Mouse (Mus musculus): Measurements from ENCODE around the gene Fam198b.

The Fam198b gene

DNA sequence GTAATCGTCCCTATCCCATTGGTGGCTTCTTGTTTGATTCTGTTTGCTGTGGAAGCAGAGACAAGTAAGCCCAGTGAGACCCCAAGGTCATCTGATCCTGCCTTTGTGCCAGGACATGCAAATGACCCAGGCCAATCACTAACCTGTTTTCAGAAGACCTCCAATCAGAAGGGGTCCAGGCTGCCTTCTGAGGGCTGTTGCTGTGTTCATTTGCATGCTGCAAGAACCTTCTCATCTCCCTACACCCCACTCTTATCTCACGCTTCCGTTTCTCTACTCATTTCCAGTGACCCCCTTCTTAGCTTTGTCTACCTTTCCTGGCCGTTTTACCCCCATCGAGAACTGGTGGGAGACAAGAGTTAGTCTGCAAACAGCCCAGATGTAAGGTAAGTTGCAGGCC lies at the start of gene Fam198b:
TSS of gene Fam198b (plus strand) at position 229 of the 400 bp plus-strand sequence.
- DNase-seq (ENCODE audit: low spot score): no peak

DNA sequence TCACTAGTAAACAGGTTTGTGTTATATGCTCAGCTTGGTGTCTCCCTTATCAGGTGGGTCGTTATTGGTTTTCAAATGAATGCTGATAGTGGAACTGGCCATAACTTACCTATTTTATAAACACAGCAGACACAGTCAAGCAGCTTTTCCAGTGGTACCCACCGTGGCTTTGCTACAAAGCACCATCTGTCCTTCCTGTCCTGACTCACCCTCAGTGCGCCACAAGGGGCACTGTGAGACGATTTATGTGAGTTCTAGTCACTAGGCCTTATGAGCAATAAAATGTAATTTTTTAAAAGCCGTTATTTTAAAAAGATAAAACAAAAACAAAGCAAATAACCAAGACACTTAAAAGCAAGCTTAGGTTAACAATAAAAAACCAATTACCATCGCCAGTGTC lies 45.6 kb upstream of the Fam198b start:
- no peak for DNase-seq (ENCODE audit: low spot score)

DNA sequence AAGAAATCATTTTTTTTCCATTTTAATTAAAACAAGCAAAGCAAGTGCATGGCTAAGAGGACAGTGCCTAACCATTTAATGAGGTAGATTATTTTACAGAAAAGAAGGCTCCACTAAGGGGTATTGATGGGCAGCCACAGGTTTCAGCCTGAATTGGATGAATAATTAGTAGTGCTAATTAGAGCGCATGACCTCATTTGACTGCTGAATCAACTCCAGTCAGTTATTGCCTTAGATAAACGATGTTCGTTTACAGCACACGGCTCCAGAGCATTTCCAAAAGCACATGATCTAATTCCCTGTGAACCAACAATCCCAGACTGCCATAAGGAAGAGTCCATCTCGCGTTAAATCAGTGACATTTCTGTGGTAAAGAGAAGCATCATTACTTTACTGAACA lies 42.9 kb upstream of the Fam198b start:
- no peak for DNase-seq (ENCODE audit: low spot score)

DNA sequence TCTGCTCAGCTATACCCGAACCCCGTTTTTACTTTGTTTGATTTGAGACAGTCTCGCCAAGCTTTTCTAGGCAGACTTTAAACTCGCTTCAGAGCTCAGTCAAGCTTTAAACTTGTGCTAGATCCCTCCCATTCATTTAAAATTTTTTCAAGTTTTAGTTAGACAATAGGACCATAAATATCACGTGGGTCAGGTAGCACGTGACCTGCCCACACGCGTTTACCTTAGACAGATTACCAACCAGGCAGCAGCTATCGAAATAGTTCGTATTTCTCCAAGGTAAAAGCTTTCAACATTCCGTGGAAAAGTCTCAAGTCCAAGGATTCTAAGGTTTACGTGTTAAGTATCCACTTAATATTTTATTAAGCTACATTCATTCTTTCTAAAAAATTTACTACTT lies 42.2 kb upstream of the Fam198b start:
- peak; percentile 33 for DNase-seq (ENCODE audit: low spot score)

DNA sequence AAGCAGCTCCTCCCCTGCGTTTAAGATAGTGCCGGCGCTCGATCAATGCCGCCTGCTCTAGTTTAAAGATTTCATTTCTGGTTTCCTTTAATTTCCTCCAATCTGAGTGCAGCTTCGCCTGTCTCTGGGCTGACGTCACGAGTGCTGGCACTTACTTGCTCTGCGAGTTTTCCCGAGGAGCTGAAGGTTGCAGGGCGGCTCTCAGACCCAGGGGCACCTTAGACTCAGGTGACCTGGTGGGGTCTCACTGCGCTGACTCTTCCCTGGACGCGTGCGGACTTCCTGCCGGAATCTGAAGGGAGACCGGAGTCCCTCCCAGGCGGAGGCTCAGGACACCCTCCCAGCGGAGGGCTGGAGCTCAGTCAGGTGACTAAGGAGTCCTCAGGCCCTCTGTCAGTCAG lies 41.7 kb upstream of the Fam198b start:
- peak; percentile 49 for DNase-seq (ENCODE audit: low spot score)

DNA sequence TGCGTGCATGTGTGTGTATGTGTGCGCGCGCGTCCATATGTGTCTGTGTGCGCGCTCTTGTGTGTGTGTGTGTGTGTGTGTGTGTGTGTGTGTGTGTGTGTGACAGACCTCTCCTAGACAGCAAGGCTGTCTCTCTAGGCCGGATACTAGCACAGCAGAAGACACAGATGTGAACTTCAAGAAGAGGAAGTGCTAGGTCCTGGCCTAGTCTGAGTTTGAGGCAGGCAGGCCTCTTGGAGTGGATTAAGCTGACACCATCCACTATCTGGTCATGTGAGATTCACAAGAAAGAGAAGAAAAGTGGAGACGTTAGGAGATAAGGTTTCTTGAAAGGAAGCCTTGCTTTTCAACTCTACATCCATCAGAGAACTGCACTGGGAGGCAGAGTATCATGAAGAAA lies 40.3 kb upstream of the Fam198b start:
- DNase-seq (ENCODE audit: low spot score): no peak

DNA sequence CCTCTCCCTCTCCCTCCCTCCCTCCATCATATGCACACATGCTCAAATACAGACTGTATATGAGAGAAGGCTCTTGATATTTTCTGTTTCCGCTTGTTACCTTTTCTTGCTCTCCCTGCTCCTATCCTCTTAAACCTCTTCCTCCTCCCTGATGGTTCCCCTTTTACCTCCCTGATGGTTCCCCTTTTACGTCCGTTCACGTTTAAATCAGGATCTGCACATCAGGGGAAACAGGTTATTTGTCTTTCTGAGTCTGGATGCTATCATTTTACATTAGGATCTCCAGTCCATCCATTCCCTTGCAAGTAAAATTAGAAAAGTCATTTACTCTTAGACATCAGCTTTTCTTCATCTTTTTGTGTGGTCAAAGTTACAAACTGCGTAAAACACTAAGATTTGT lies 37.7 kb upstream of the Fam198b start:
- DNase-seq (ENCODE audit: low spot score): no peak

DNA sequence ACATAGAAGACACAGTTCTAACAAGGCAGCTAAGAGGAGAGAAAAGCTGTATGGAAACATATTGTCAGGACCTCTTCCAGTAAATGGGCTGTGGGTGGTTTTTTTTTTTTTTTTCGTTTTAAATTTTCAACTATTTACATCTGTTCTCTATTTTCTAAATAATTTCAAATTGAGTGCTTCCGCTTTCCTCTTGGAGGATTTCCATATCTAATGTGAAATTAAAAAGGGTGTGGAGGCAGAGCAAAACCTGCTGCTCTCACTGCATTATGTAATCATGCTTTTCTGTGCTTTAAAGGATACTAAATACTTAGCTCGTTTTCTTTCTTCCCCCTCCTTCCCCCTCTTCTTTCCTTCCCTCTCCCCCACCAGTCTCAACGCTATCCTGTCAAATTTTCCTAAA lies 35.5 kb upstream of the Fam198b start:
- DNase-seq (ENCODE audit: low spot score): no peak

DNA sequence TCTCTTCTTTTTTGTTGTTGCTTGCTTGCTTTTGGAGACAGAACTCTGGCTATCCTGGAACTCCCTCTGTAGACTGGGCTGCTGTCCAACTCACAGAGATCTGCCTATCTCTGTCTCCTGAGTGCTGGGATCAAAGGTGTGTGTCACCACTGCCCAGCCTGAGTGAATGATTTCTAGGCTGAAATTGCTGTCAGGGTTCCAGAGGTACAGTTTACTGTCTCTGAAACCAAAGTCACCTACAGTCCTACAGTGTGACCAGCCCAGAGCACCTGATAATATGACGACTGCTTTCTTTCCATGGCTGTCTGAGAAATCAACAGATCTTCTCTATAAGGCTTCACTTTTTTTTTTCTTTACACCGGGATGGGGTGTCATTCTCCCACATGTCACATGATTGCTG lies 34.7 kb upstream of the Fam198b start:
- no peak for DNase-seq (ENCODE audit: low spot score)

DNA sequence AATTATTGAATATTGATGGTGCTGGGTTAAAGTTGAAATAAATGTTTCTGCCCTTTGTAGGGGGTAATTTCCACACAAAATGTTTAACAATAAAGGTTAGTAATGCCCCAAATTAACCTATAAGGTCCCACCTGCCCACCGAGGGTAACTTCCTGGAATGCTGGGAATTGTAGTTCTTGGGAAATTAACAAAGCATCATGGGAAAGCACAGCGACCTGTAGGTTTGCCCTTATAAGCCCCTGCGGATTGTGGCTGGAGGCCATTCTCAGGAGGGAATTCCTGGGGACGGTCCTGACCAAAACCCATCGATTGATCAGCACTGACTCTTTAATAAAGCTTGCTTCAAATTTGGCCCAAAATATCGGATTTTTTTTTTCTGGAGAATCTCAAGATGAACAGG lies 33.7 kb upstream of the Fam198b start:
- DNase-seq (ENCODE audit: low spot score): no peak

DNA sequence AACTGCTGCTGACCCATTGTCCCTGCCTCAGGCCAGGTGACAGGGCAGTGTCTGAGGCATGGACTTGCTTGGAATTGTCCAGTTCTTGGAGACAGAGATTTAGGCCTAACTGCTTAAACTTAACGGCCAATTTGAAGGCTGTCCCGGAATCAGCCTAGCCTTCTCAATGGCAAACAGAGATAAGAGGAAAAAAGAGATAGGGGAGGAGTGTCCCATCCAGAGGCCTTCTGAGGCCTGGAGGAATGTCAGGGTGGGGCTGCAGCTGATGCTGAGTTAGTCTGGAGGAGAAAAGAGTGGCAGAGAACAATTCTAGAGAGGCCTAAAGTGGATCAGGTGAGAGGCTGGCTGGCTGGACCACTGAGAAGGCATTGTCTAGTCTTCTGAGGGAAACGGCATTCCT lies 32.2 kb upstream of the Fam198b start:
- DNase-seq (ENCODE audit: low spot score): no peak

DNA sequence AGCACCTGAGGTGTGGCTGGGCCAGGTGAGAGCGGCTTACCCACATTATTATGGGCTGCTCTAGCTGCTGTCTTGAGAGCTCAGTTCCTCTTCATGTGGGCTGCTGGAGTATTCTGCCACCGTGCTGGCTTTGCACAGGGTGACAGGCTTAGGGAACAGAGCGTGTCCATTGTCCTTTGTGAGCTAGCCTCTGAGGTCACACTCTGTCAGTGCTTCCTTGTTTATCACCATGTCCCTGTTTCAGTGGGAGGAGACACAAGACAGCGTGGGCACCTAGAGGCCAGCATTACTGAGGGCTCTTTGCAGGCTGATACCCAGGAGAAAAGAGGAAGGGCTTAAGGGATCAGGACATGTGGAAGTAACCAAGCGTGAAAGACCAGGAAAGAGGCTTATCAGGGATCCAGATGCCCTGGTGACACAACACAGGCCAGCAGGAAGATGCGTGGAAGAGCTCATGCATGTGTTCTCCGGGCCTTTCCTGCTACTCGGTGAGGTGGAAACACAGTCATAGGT lies 31.6 kb upstream of the Fam198b start, which contains the start of gene Tmem144:
TSS of gene Tmem144 (minus strand) at position 120 of the 513 bp plus-strand sequence.
- DNase-seq (ENCODE audit: low spot score): no peak

DNA sequence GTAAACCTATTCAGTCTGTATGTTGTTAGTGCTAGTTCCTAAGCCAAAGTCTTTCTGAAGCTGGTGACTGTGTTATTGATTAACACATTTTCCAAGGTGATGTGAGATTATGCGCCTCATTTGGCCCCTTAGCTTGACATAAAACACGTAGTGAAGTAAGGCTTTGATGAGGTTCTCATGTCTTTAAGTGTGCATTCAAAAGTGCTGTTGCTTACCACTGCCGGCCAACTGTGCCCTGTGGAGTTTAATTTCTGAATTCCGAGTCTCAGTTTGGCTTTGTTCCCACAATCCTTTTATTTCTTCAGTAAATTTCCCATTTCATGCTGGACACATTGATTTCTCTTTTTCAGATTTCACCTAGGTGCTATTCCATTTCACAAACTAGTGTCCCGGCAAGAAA lies 26.6 kb upstream of the Fam198b start:
- no peak for DNase-seq (ENCODE audit: low spot score)

DNA sequence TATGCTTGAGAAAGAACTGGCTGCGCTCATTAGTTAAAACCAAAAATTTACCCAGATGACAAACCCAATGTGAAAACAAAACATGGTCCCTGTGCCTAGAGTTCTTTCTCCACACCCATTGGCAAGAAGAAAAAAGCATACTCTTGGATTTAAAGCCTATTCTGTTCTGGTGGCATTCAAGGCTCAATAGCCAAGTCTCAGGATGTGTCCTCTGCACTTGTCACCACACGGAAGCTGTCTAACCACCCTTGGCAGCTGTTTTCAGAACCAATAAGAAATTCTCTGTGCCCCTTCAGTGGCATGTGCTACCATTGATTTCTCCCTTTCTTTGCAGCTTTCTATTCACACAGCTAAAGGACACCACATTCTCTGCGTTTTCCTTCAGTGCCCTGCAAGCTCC lies 26.1 kb upstream of the Fam198b start:
- DNase-seq (ENCODE audit: low spot score): no peak

DNA sequence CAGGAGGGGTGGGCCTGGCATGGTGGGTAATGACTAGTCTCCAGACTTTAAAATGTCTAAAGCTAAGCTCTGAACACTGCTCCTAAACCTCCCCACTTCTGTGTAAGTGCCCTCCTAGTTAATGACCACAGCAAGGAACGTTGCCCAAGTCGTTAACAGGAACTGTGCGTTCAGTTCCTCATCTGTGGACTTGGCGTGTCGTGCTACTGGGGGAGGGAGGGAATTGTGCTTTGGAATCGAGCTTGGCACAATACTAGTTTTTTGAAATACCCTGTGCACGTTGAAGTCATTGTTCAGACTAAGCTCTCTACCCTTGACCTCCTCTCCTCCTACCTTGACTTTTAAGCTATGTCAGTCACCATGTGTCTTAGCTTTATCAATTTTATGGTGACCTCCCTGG lies 19.5 kb upstream of the Fam198b start:
- DNase-seq (ENCODE audit: low spot score): no peak

DNA sequence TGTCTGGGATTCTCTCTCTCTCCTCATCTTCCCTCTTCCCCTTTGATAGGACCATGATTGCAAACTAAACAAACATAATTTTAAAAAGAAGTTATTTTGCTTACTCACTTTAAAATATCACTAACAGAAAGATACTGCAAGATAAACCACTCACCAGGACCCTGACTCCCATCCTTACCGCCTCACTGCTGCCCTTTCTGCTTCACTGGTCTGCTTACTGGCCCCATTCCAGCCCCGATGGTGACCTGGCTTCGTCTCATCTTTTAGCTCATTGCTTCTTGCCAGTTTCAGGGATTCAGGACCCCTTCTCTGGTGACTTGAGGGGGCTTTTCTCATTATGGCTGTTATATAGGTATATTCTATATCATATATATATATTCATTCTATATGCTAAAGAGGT lies 18.2 kb upstream of the Fam198b start:
- DNase-seq (ENCODE audit: low spot score): no peak

DNA sequence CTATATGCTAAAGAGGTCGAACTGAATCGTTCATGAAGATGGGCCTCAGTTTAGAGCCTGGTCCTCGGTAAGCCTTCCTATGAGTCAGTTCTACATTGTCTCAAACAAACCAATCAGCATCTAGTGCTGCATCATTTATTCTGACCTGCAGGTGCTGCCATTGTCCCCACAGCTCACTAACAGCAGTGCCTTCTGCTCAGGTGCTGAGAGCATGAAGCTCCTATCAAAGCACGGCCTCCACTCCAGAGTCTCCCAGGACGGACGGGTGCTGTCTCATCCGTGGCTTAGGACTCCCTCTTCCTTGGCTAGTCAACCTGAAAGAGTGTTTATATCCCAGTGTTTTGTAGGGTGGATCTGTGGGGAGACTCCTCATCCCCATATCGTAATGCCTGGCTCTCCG lies 17.8 kb upstream of the Fam198b start:
- no peak for DNase-seq (ENCODE audit: low spot score)

DNA sequence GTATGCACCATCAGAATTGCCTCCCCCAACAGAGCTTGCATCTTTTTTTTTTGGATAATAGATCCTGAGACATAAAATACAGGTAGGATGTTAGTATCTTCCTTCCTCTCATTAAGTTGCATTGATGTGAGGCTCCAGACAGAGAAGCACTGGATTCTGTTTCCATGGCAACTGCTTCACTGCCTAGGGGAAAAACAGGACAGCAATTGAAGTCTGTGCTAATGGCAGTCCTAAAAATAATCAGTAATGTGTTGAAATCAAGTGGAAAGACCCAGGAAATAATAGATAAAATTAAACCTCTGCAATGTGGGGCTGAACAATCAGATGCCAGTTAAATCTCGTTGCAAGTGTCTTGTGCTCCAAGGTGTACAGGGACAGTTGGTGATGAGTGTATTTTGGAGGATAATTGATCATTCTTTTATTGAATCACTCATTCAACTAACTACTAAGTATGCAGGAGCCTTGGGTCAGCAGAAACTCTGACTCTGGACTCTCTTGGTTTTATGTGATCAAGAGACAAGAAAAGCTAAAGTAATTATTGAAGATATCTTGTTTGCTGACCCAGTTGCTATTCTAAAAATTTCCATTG lies 17.1 kb upstream of the Fam198b start:
- DNase-seq (ENCODE audit: low spot score): no peak

DNA sequence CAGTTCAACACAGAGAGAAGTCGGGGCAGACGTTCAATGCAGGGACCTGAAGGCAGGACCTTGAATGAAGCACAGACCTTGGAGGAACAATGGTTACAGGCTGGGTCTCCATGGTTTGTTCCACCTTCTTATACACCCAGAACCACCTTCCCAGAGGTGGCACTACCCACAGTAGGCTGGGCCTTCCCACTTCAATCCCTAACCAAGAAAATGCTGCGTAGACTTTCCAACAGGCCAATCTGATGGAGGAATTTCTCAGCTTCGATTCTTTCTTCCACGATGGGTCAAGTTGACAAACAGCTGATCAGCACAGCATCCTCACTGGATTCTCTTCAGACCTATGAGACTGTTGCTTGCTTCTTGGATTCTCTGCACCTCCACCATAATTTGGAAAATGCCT lies 8.9 kb upstream of the Fam198b start:
- DNase-seq (ENCODE audit: low spot score): no peak

DNA sequence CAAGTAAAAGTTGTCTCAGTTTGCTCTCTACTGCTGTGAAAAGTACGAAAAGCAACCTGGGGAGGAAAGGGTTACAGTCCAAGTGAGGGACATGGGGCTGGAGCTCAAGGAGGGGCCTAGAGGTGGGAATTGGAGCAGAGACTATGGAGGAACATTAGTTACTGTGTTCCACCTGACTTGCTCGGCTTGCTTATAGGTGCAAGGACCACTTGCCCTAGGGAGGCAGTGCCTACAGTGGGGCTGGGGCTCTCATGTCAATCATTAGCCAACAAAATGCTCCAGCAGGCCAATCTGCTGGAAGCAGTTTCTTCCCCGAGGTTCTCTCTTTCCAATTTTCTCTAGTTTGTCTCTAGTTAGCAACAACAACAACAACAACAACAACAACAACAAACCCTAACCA lies 6.0 kb upstream of the Fam198b start:
- DNase-seq (ENCODE audit: low spot score): no peak

DNA sequence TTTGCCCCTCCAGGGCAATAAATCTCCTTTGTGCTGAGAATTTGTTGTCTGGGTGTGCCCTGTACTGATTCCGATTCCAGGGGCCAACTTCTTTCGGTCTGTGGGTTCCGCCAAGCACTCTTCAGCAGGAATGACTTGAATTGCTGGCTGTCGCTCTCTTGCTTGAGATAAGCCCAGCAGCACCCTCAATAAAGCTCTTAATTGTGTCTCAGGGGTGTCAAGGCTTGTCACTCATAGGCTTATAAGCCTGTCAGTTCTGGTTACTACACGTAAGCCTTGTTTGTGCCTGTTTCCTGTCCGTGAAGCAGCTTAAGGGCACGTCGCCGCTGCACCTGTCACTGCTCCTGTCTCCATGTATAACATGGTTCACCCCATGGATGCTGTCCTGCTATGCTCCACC lies 5.1 kb upstream of the Fam198b start:
- DNase-seq (ENCODE audit: low spot score): no peak

DNA sequence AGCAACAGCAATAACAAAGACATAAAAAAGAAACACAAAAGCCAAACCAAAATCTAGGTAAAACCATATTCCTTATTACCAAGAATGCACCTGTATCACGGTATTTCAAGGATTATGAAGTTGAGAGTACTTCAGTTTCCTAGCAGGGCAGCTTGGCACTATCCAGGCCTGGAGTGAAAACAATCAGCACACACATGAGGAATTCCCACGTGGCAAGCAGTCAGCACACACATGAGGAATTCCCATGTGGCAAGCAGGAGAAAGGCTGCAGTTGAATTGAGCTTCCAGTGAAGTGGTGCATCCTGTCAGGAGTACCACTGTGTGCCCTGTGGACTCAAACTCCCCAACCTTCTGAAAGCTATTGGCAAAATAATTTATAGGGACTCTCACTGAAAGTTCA lies 2.7 kb upstream of the Fam198b start:
- no peak for DNase-seq (ENCODE audit: low spot score)

DNA sequence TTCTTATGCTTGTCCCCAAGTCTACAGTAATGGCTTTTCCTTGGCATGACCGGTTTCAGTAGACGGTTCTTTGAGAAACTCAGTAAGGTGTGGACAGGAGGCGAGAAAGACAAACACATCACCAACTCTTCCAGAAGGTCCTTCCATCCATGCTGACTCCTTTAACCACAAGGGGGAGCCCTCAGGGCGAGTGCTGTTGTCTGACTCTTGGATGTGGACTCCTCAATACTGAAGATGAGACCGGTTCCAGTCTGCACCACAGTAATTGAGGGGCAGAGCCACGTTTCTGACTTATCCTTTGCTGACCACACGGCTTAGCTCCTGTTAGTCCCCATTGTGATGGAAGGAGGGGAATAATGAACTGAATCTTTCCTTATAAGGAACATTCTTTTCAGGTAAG lies 1.2 kb upstream of the Fam198b start:
- DNase-seq (ENCODE audit: low spot score): peak; percentile 61

DNA sequence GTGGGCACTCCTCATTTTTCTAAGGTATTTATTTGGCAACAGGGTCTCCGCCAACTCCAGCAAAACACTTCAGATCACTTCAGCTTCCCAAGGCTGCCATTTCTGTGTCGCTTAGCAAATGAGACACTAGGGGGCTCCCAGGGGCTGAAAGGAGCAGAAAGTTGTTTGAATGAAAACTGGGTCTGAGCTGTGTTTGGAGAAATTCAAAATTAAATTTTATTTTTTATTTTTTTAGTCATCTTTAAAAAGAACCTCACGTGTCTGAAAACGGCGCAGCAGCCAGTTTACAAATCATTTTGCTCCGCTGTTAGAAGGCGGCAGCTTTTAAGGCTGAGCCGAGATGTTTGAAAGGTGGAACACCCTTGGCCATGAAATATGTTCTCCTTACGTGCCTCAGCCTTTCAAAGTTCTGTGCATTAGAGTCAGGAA lies 442 bp downstream of the Fam198b start:
- DNase-seq (ENCODE audit: low spot score): peak; percentile 57
